Mouse (Mus musculus) MEL (cell line): ENCODE measurements around the gene Nr4a1. TPM values are rescaled to one million over a fixed set of nuclear protein-coding genes. Genes with fewer than 3 reads are reported as not detected.
A peak's percentile ranks its signal among the peaks of the same experiment; 100 is the strongest.

Experiments
- DNase-seq: peaks from one replicate; pipeline ENCODE4 v3.0.0; 2011; ENCODE audit warnings: low read depth, low spot score
- H3K27ac ChIP-seq: 2 replicates; pipeline ENCODE4 v1.5.1; 2012; ENCODE audit warnings: low read depth, mild to moderate bottlenecking, control low read depth, low read length, moderate library complexity; ENCODE audit not compliant: control insufficient read depth
- H3K27me3 ChIP-seq, 2 experiments: fragments of 150-350 bp in 1 of 2; sonication (generic) in 1 of 2; 2 replicates each; pipeline ENCODE4 v1.6.1; 2012; ENCODE audit warnings: low read length in 2 of 2, mild to moderate bottlenecking in 2 of 2, improper control_type of control experiment in 1 of 2, moderate library complexity in 1 of 2; ENCODE audit not compliant: insufficient read depth in 2 of 2, control insufficient read depth in 1 of 2
- H3K36me3 ChIP-seq, 2 experiments: 2 replicates each; pipeline ENCODE4 v1.6.1; 2012 to 2014; ENCODE audit warnings: low read length in 2 of 2, improper control_type of control experiment in 1 of 2, inconsistent platforms in 1 of 2, mild to moderate bottlenecking in 1 of 2; ENCODE audit not compliant: insufficient read depth in 2 of 2, control insufficient read depth in 1 of 2
- H3K4me1 ChIP-seq, 2 experiments: fragments of 150-350 bp in 1 of 2; sonication (generic) in 1 of 2; 2 replicates each; pipeline ENCODE4 v1.6.1; 2012; ENCODE audit warnings: low read length in 2 of 2, improper control_type of control experiment in 1 of 2, mild to moderate bottlenecking in 1 of 2; ENCODE audit not compliant: insufficient read depth in 2 of 2, control insufficient read depth in 1 of 2
- H3K4me3 ChIP-seq, 2 experiments: fragments of 150-350 bp in 1 of 2; sonication (generic) in 1 of 2; 2 replicates each; pipeline ENCODE4 v1.5.1; 2012; ENCODE audit warnings: low read depth in 2 of 2, low read length in 2 of 2, mild to moderate bottlenecking in 2 of 2, moderate library complexity in 2 of 2, control low read depth in 1 of 2, improper control_type of control experiment in 1 of 2; ENCODE audit not compliant: control insufficient read depth in 1 of 2, insufficient read depth in 1 of 2
- H3K79me2 ChIP-seq: 2 replicates; pipeline ENCODE4 v1.6.1; 2012; ENCODE audit warnings: mild to moderate bottlenecking, low read length, moderate library complexity; ENCODE audit not compliant: control insufficient read depth, poor library complexity, insufficient read depth
- H3K9ac ChIP-seq: 2 replicates; pipeline ENCODE4 v1.6.1; 2012; ENCODE audit warnings: low read depth, mild to moderate bottlenecking, control low read depth, low read length, moderate library complexity; ENCODE audit not compliant: control insufficient read depth, poor library complexity, severe bottlenecking
- H3K9me3 ChIP-seq: fragments of 150-350 bp; sonication (generic); replicated peaks from 2 replicates; pipeline ENCODE4 v1.6.1; 2012; ENCODE audit warnings: mild to moderate bottlenecking, low read length, improper control_type of control experiment, moderate library complexity; ENCODE audit not compliant: insufficient read depth
- BHLHE40 ChIP-seq: IDR thresholded peaks from 2 replicates; pipeline ENCODE4 v1.6.1; 2012; ENCODE audit warnings: low read depth, mild to moderate bottlenecking, inconsistent platforms, low read length, improper control_type of control experiment, borderline replicate concordance
- CHD1 ChIP-seq: IDR thresholded peaks from 2 replicates; pipeline ENCODE4 v1.6.1; 2012; ENCODE audit warnings: low read depth, mild to moderate bottlenecking, inconsistent platforms, low read length, improper control_type of control experiment
- CTCF ChIP-seq, 3 experiments: IDR thresholded peaks in 2 of 3; conservative IDR thresholded peaks in 1 of 3; 2 replicates each; pipeline ENCODE4 v1.5.1; 2011 to 2012; ENCODE audit warnings: low read length in 3 of 3, low read depth in 2 of 3, mild to moderate bottlenecking in 2 of 3, improper control_type of control experiment in 1 of 3, inconsistent platforms in 1 of 3, mixed read lengths in 1 of 3, moderate library complexity in 1 of 3; ENCODE audit not compliant: control insufficient read depth in 1 of 3, insufficient read depth in 1 of 3, poor library complexity in 1 of 3, severe bottlenecking in 1 of 3
- E2F4 ChIP-seq: IDR thresholded peaks from 2 replicates; pipeline ENCODE4 v1.6.1; 2011; ENCODE audit warnings: low read depth, low read length, improper control_type of control experiment, borderline replicate concordance
- EP300 ChIP-seq, 2 experiments: IDR thresholded peaks; 2 replicates each; pipeline ENCODE4 v1.6.1; 2011; ENCODE audit warnings: improper control_type of control experiment in 2 of 2, low read length in 2 of 2, low read depth in 1 of 2, mild to moderate bottlenecking in 1 of 2
- ETS1 ChIP-seq: IDR thresholded peaks from 2 replicates; pipeline ENCODE4 v1.6.1; 2012; ENCODE audit warnings: low read depth, mild to moderate bottlenecking, inconsistent platforms, low read length, improper control_type of control experiment, moderate library complexity
- GATA1 ChIP-seq: IDR thresholded peaks from 2 replicates; pipeline ENCODE4 v1.6.1; 2011; ENCODE audit warnings: low read depth, low read length, improper control_type of control experiment
- MAZ ChIP-seq: IDR thresholded peaks from 2 replicates; pipeline ENCODE4 v1.6.1; 2012; ENCODE audit warnings: low read depth, mild to moderate bottlenecking, inconsistent platforms, low read length, improper control_type of control experiment
- MYB ChIP-seq: IDR thresholded peaks from 2 replicates; pipeline ENCODE4 v1.6.1; 2011; ENCODE audit warnings: mild to moderate bottlenecking, low read depth, low read length, improper control_type of control experiment
- MYC ChIP-seq: IDR thresholded peaks from 2 replicates; pipeline ENCODE4 v1.6.1; 2011; ENCODE audit warnings: low read depth, mild to moderate bottlenecking, low read length, improper control_type of control experiment, moderate library complexity
- NRF1 ChIP-seq: IDR thresholded peaks from 2 replicates; pipeline ENCODE4 v1.6.1; 2014; ENCODE audit warnings: low read depth, mild to moderate bottlenecking, inconsistent platforms, low read length, improper control_type of control experiment, moderate library complexity; ENCODE audit not compliant: poor library complexity, insufficient read depth, severe bottlenecking
- POLR2AphosphoS5 ChIP-seq: IDR thresholded peaks from 2 replicates; pipeline ENCODE4 v1.6.1; 2012; ENCODE audit warnings: low read depth, borderline replicate concordance, mild to moderate bottlenecking, inconsistent platforms, low read length, moderate library complexity, mixed read lengths
- RAD21 ChIP-seq: IDR thresholded peaks from 2 replicates; pipeline ENCODE4 v1.6.1; 2011; ENCODE audit warnings: mild to moderate bottlenecking, low read depth, low read length, improper control_type of control experiment
- SIN3A ChIP-seq: IDR thresholded peaks from 2 replicates; pipeline ENCODE4 v1.6.1; 2012; ENCODE audit warnings: low read length, improper control_type of control experiment, inconsistent platforms
- SMC3 ChIP-seq: IDR thresholded peaks from 2 replicates; pipeline ENCODE4 v1.6.1; 2011; ENCODE audit warnings: low read depth, low read length, improper control_type of control experiment
- TAL1 ChIP-seq: IDR thresholded peaks from 2 replicates; pipeline ENCODE4 v1.6.1; 2012; ENCODE audit warnings: mild to moderate bottlenecking, inconsistent platforms, low read length, moderate library complexity, mixed read lengths
- TBP ChIP-seq: IDR thresholded peaks from 2 replicates; pipeline ENCODE4 v1.8.0; 2011; ENCODE audit warnings: low read depth, low read length, improper control_type of control experiment
- UBTF ChIP-seq: IDR thresholded peaks from 2 replicates; pipeline ENCODE4 v1.6.1; 2012; ENCODE audit warnings: low read depth, mild to moderate bottlenecking, inconsistent platforms, low read length, improper control_type of control experiment, moderate library complexity, borderline replicate concordance; ENCODE audit not compliant: insufficient read depth
- polyA plus RNA-seq, 2 experiments: library from polyadenylated mRNA; stranded (reverse) in 1 of 2; unstranded in 1 of 2; fragments of >175 nt in 1 of 2; fragments of >200 nt in 1 of 2; gene quantifications; 2 replicates each; pipeline versions ENCODE4 v1.2.1 to v1.2.4; 2012; ENCODE audit warnings: low replicate concordance in 2 of 2, low read depth in 1 of 2; ENCODE audit not compliant: insufficient read length in 2 of 2, insufficient read depth in 1 of 2, missing spikeins in 1 of 2
- total RNA-seq: library from RNA; depleted of rRNA; stranded (reverse); fragments of 300-350 nt; gene quantifications from 2 replicates; pipeline ENCODE4 v1.2.3, GENCODE M21; 2012

Gene Nr4a1
- total and polyA plus RNA-seq, 3 experiments: 2.0 to 12.8 TPM; not detected in 1

- TF ChIP-seq CHD1: no peak
- no peak for TF ChIP-seq SMC3
- peak in 1 of 2 experiments; percentile 14; a peak in 1 of 4 replicates for TF ChIP-seq EP300 (IDR thresholded peaks at IDR 0.05; ENCODE audit: low read depth in 1 of 2, low read length in 2 of 2)
- 0 out of 2 replicates have a peak, but pooled peaks have one; percentile 20 for TF ChIP-seq TAL1
- TF ChIP-seq MAZ: no peak
- TF ChIP-seq GATA1: peak; percentile 33; the same call in 1 of the 2 replicates
- TF ChIP-seq, all 39 proteins: peak for 4
These were observed 2.6 kb downstream of the Nr4a1 start (continued) for GRCm38 (mm10) chr15:101256463-101257206.

- no peak for TF ChIP-seq TBP
- no peak for TF ChIP-seq MYC
- no peak for TF ChIP-seq SIN3A
- no peak for TF ChIP-seq E2F4
- TF ChIP-seq POLR2AphosphoS5: no peak
- no peak for TF ChIP-seq CTCF (IDR thresholded peaks at IDR 0.05 in 2 of 3, conservative IDR thresholded peaks at IDR 0.05 in 1 of 3; ENCODE audit: control insufficient read depth in 1 of 3, insufficient read depth in 1 of 3, low read depth in 2 of 3, low read length in 3 of 3, poor library complexity in 1 of 3, severe bottlenecking in 1 of 3)
- no peak for TF ChIP-seq TAL1
- no peak for TF ChIP-seq ETS1
- no peak for TF ChIP-seq BHLHE40
- no peak for TF ChIP-seq GATA1
- TF ChIP-seq RAD21: no peak
- TF ChIP-seq EP300 (IDR thresholded peaks at IDR 0.05; ENCODE audit: low read depth in 1 of 2, low read length in 2 of 2): no peak
- no peak for TF ChIP-seq NRF1
- no peak for TF ChIP-seq UBTF
- no peak for TF ChIP-seq MYB
- no peak overlapping the region for H3K4me3 ChIP-seq
- no peak overlapping the region for H3K27ac ChIP-seq
- H3K9me3 ChIP-seq: no peaks in the 10 kb centered on the region
- no peak for DNase-seq
- H3K79me2 ChIP-seq: no peaks in the 10 kb centered on the region
- H3K4me1 ChIP-seq: peaks cover 15 to 54% of the 10 kb centered on the region in 2 experiments
- peaks cover 0 to 34% of the 10 kb centered on the region in 2 experiments; a peak in 2 of 4 replicates for H3K36me3 ChIP-seq
- no peaks in the 10 kb centered on the region for H3K27me3 ChIP-seq
- no peak overlapping the region for H3K9ac ChIP-seq
These were observed 4.4 kb downstream of the Nr4a1 start for GRCm38 (mm10) chr15:101258420-101258819.
